Mouse (Mus musculus) heart, embryonic 14.5 days (tissue): ENCODE results near the gene Cyp39a1. TPM values are rescaled to one million over a fixed set of nuclear protein-coding genes. Genes with fewer than 3 reads are reported as not detected.

Source experiments
- ATAC-seq: fragments of 200-750 bp; cut with Nextera tagmentation; 2 replicates; pipeline ENCODE4 v1.8.0; 2017; ENCODE audit warnings: low read depth, moderate TSS enrichment; ENCODE audit not compliant: insufficient number of reproducible peaks, insufficient read depth, low FRiP score
- H3K27ac ChIP-seq, 2 experiments: fragments of 200-500 bp in 1 of 2; fragments of 300-500 bp in 1 of 2; sonication (generic) in 1 of 2; replicated peaks in 1 of 2; 2 replicates each; pipeline ENCODE4 v1.5.1; 2012 to 2014; ENCODE audit warnings: low read depth in 2 of 2, low read length in 2 of 2, control low read depth in 1 of 2, mild to moderate bottlenecking in 1 of 2, mixed read lengths in 1 of 2; ENCODE audit not compliant: control insufficient read depth in 1 of 2, insufficient read depth in 1 of 2
- H3K27me3 ChIP-seq: fragments of 300-500 bp; sonication (generic); 2 replicates; pipeline ENCODE4 v1.6.1; 2014; ENCODE audit warnings: mild to moderate bottlenecking, low read length, control low read depth; ENCODE audit not compliant: control insufficient read depth, insufficient read depth
- H3K36me3 ChIP-seq: fragments of 300-500 bp; sonication (generic); 2 replicates; pipeline ENCODE4 v1.6.1; 2014; ENCODE audit warnings: mild to moderate bottlenecking, control low read depth, low read length, mixed read lengths; ENCODE audit not compliant: control insufficient read depth, insufficient read depth
- H3K4me1 ChIP-seq, 2 experiments: fragments of 200-500 bp in 1 of 2; fragments of 300-500 bp in 1 of 2; sonication (generic) in 1 of 2; 2 replicates each; pipeline ENCODE4 v1.6.1; 2012 to 2014; ENCODE audit warnings: low read length in 2 of 2, control low read depth in 1 of 2, mixed read lengths in 1 of 2; ENCODE audit not compliant: control insufficient read depth in 2 of 2, insufficient read depth in 2 of 2
- H3K4me2 ChIP-seq: fragments of 300-500 bp; sonication (generic); 2 replicates; pipeline ENCODE4 v1.6.1; 2014; ENCODE audit warnings: mild to moderate bottlenecking, low read length
- H3K4me3 ChIP-seq, 2 experiments: fragments of 200-500 bp in 1 of 2; fragments of 300-500 bp in 1 of 2; sonication (generic) in 1 of 2; 2 replicates each; pipeline ENCODE4 v1.5.1; 2012 to 2014; ENCODE audit warnings: low read length in 2 of 2, mild to moderate bottlenecking in 2 of 2, control low read depth in 1 of 2, low read depth in 1 of 2, moderate library complexity in 1 of 2; ENCODE audit not compliant: control insufficient read depth in 1 of 2, insufficient read depth in 1 of 2
- H3K9ac ChIP-seq: fragments of 300-500 bp; sonication (generic); 2 replicates; pipeline ENCODE4 v1.6.1; 2014; ENCODE audit warnings: mild to moderate bottlenecking, low read length
- H3K9me3 ChIP-seq: fragments of 300-500 bp; sonication (generic); 2 replicates; pipeline ENCODE4 v1.6.1; 2016; ENCODE audit warnings: low read length, control low read depth; ENCODE audit not compliant: control insufficient read depth
- WGBS: fragments of 180-500 bp; shearing (Covaris S2); extraction: QIAGEN DNeasy Blood & Tissue Kit; methylation state at CpG from one replicate; pipeline ENCODE4 v1.1.7; 2014; 5-methylcytosine and 5-hydroxymethylcytosine counted together
- polyA plus RNA-seq: library from polyadenylated mRNA; unstranded; fragments of >200 nt; fragmentation: Nextera tagmentation; extraction: Ambion mirVana; gene quantifications from 2 replicates; pipeline ENCODE4 v1.2.1, GENCODE M21; 2014

Gene Cyp39a1
- polyA plus RNA-seq, 1 experiment from 2014 or later: 51.5 TPM

DNA sequence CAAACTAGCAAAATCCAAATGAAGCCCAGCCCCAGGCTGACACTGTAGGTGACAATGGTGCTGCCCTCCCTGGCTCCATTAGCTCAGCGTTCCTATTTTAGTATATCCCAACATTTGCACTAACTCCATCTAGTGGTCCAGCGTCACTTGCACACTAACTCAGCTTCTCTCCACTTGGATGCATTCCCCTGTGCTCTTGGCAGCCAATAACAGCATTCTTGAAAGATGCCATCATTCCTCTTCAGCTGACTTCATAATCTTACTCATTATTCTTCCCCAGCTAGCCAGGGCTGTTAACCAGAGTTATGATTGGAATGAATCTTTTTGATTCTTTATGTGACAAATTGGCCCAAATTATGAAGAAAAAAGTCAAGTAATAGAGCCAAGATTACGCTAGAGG lies 40.0 kb downstream of the Cyp39a1 start:
- H3K9me3 ChIP-seq: no peaks in the 10 kb centered on the region
- ATAC-seq: no peak
- peaks cover 0 to 7% of the 10 kb centered on the region in 2 experiments; a peak in 1 of 4 replicates for H3K4me1 ChIP-seq
- no peaks in the 10 kb centered on the region for H3K27me3 ChIP-seq
- no peak overlapping the region for H3K4me2 ChIP-seq
- H3K27ac ChIP-seq: 0 out of 4 replicates have a peak overlapping the region, but pooled peaks of 1 of the 2 experiments have one; percentile 34
- WGBS: 65% methylated on average over 3 of the region's 3 CpGs
- no peak overlapping the region for H3K9ac ChIP-seq
- H3K36me3 ChIP-seq: peaks cover 23% of the 10 kb centered on the region
- H3K4me3 ChIP-seq: no peak overlapping the region

DNA sequence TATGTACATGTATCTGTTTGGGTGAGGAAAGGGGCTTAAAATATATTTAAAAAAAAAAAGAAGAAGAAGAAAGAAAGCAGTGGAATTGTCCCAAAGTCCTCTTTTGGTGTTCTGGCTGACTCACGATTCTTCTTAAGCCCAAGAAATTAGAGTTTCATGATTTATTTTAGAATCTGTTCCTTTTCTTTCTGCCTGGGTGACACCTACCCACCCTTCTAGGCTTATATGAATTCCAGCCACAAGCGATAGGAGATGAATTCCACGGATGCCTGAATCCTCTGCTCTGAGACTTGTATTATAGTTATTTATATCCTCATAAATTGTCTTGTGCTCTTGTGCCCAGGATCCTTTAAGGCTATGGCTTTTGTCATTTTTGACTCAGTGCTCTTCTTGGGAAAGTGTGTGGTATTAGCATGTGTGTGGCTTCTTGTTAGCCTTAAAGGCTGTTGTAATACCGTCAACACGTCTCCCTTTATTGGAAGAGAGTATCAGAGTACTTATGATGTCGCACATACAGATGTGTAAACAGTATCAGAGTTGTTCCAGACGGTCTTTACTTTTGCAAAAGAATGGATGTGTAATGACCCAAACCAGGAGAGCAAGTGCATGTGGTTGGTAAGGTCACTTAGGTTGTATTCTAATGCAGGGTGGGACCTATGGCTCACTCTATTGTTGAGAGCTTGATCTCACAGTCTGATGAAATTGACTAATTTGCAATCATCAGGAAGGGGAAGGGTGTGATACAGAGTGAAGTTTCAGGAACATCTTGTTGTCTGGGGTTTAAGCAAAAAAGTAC lies 44.5 kb downstream of the Cyp39a1 start:
- no peak overlapping the region for H3K4me2 ChIP-seq
- H3K27ac ChIP-seq: peak overlapping the region; percentile 32 to 77; a peak in 3 of 4 replicates
- peaks cover 13% of the 10 kb centered on the region for H3K36me3 ChIP-seq
- WGBS: 46% methylated on average over 7 of the region's 7 CpGs
- peaks cover 5 to 16% of the 10 kb centered on the region in 2 experiments for H3K4me1 ChIP-seq
- no peaks in the 10 kb centered on the region for H3K27me3 ChIP-seq
- no peak for ATAC-seq
- H3K9me3 ChIP-seq: no peaks in the 10 kb centered on the region
- no peak overlapping the region for H3K9ac ChIP-seq
- H3K4me3 ChIP-seq: no peak overlapping the region

DNA sequence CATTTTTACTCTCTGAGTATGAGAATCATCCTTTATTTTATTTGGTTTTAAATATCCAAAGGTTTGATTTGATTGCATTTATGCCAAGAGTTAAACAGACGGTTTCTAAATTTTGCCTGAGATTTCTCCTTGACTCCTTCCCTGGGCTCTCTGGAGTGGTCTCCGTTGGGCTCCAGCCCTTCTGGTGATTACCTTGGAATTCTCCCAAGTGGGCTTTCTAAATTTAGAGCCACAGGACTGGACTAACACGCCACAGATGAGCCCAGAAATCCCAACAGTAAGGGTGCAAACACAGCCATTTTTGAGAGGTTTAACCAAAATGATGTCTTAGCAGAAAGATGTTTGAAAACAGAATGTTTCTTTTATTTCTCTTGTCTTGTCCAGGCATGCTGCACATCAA lies 47.0 kb downstream of the Cyp39a1 start:
- no peak overlapping the region for H3K9ac ChIP-seq
- H3K4me3 ChIP-seq: no peak overlapping the region
- H3K4me1 ChIP-seq: peaks cover 5 to 21% of the 10 kb centered on the region in 2 experiments
- no peaks in the 10 kb centered on the region for H3K27me3 ChIP-seq
- peak overlapping the region; percentile 3; the same call in 1 of the 2 replicates for H3K4me2 ChIP-seq
- H3K27ac ChIP-seq: peak overlapping the region; percentile 32 to 46; a peak in 2 of 4 replicates
- ATAC-seq: no peak
- H3K9me3 ChIP-seq: no peaks in the 10 kb centered on the region
- no peaks in the 10 kb centered on the region for H3K36me3 ChIP-seq
- WGBS: 16% methylated on average over 3 of the region's 3 CpGs

GRCm38 (mm10) chr17:43716601-43717000 lies 49.4 kb downstream of the Cyp39a1 start:
- no peak overlapping the region for H3K4me2 ChIP-seq
- no peak for ATAC-seq
- H3K27ac ChIP-seq: no peak overlapping the region

DNA sequence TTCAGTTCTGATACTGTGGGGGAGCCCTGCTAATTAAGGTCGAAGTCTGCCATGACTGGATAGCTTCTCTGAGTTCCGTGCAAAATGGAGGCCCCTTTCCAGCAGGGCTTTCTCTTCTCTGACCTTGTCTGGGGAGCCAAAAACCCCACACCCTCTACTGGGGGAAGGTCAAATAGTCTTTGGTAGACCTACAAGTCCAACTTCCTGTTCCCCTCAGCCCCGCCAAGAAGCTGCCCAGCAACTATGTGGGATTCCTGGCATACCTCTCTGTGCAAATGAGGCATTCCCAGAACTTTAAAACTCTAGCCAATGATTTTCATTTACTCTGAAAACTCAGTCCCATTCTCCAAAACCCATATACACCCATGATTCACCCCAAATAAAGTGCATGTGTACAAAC lies 52.2 kb downstream of the Cyp39a1 start:
- peak overlapping the region; percentile 8 to 21; a peak in 1 of 4 replicates for H3K27ac ChIP-seq
- no peak for ATAC-seq

More at GRCm38 (mm10) chr17:43716601-43717000, 49.4 kb downstream of the Cyp39a1 start:
- no peaks in the 10 kb centered on the region for H3K36me3 ChIP-seq
- 78% methylated on average over 7 of the region's 7 CpGs for WGBS
- no peaks in the 10 kb centered on the region for H3K9me3 ChIP-seq
- H3K4me1 ChIP-seq: peaks cover 8 to 27% of the 10 kb centered on the region in 2 experiments
- no peaks in the 10 kb centered on the region for H3K27me3 ChIP-seq
- no peak overlapping the region for H3K9ac ChIP-seq
- no peak overlapping the region for H3K4me3 ChIP-seq

DNA sequence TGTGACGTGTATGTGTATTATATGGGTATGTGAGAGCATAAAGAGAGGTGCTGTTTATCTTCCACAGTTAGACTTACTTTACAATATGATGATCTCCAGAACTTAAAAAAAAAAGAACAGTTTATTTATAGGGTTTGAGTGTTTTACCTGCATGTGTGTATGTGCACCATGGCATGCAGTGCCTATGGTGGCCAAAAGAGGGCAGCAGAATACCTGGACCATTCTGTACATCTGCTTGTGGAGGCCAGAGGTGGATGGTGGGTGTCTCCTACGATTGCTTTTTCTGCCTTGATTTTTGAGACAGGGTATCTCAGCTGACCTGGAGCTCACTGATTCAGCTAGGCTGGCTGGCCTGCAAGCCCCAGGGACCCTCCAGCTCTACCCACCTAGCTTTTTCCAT lies 57.3 kb downstream of the Cyp39a1 start:
- WGBS: 96% methylated on average over 2 of the region's 2 CpGs
- H3K4me2 ChIP-seq: no peak overlapping the region
- peaks cover 8% of the 10 kb centered on the region for H3K9me3 ChIP-seq
- H3K4me1 ChIP-seq: peaks cover under 1 to 4% of the 10 kb centered on the region in 2 experiments; a peak in 2 of 4 replicates
- no peak overlapping the region for H3K9ac ChIP-seq
- ATAC-seq: no peak
- no peaks in the 10 kb centered on the region for H3K27me3 ChIP-seq
- no peak overlapping the region for H3K4me3 ChIP-seq
- H3K27ac ChIP-seq: no peak overlapping the region
- H3K36me3 ChIP-seq: peaks cover 27% of the 10 kb centered on the region

More for the DNA sequence above, 52.2 kb downstream of the Cyp39a1 start:
- 60% methylated on average over 3 of the region's 3 CpGs for WGBS
- H3K4me2 ChIP-seq: no peak overlapping the region
- peaks cover 6 to 14% of the 10 kb centered on the region in 2 experiments for H3K4me1 ChIP-seq
- H3K9me3 ChIP-seq: peaks cover 6% of the 10 kb centered on the region
- H3K36me3 ChIP-seq: peaks cover 8% of the 10 kb centered on the region
- H3K27me3 ChIP-seq: no peaks in the 10 kb centered on the region
- H3K4me3 ChIP-seq: no peak overlapping the region
- H3K9ac ChIP-seq: no peak overlapping the region

GRCm38 (mm10) chr17:43731327-43731726 lies 64.1 kb downstream of the Cyp39a1 start:
- no peak overlapping the region for H3K9ac ChIP-seq
- no peak for ATAC-seq
- no peak overlapping the region for H3K27ac ChIP-seq
- no peak overlapping the region for H3K4me3 ChIP-seq
- no peaks in the 10 kb centered on the region for H3K9me3 ChIP-seq
- WGBS: 81% methylated on average over 8 of the region's 8 CpGs
- H3K36me3 ChIP-seq: peaks cover 25% of the 10 kb centered on the region
- no peaks in the 10 kb centered on the region for H3K27me3 ChIP-seq
- no peaks in the 10 kb centered on the region for H3K4me1 ChIP-seq
- H3K4me2 ChIP-seq: no peak overlapping the region
